9 mouse cellular contexts compared by ENCODE assay signal in the genomic region with DNA sequence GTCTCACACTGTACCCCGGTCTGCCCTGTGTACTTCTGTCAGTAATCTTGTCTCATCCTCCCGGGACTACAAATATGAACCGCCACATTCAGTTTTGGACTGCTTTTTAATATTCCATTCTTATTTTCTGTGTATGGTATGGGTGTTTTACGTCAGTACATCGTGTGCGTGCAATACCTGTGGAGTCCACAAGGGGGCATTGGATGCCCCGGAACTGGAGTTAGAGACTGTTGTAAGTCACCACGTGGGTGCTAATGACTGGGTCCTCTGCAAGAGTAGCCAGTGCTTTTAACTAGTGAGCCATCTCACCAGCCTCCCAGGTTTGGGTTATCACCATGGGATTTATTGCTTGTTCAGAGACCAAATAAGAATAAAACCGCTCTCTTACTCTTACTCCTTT. TPM values are rescaled to one million over a fixed set of nuclear protein-coding genes. Genes with fewer than 3 reads are reported as not detected.
A peak's percentile ranks its signal among the peaks of the same experiment; 100 is the strongest.
DNase-seq lines count a peak whose midpoint lies in the region; ATAC-seq lines count a peak whose summit lies in the region.
"Had no signal": no experiment of that assay in that cellular context is flagged by ENCODE, and none has a peak within 500 bp of the region (broad histone marks: within the 10 kb centered on the region; RNA-seq: fewer than 3 reads in every experiment).

No protein-coding gene starts in this region.

- peaks cover 34% of the 10 kb centered on the region for H3K4me1 ChIP-seq in forebrain, embryonic 10.5 days
- peaks cover 10% of the 10 kb centered on the region for H3K4me1 ChIP-seq in forebrain, embryonic 15.5 days

- peaks cover 43% of the 10 kb centered on the region for H3K27me3 ChIP-seq in forebrain, embryonic 10.5 days (ENCODE audit: poor library complexity, severe bottlenecking)
- H3K27me3 ChIP-seq in forebrain, embryonic 15.5 days: peaks cover 16% of the 10 kb centered on the region; the same call in 1 of the 2 replicates

- H3K9ac ChIP-seq in forebrain, embryonic 15.5 days (replicated peaks): no peak overlapping the region
- H3K9ac ChIP-seq: hindbrain, embryonic 15.5 days had no signal

- no peak overlapping the region for H3K27ac ChIP-seq in forebrain, embryonic 10.5 days
- no peak overlapping the region for H3K27ac ChIP-seq in forebrain, embryonic 15.5 days (replicated peaks)
- H3K27ac ChIP-seq: hindbrain, embryonic 15.5 days had no signal

- H3K36me3 ChIP-seq in forebrain, embryonic 10.5 days (replicated peaks): no peaks in the 10 kb centered on the region
- H3K36me3 ChIP-seq in forebrain, embryonic 15.5 days: no peaks in the 10 kb centered on the region
- H3K36me3 ChIP-seq: hindbrain, embryonic 15.5 days had no signal

- DNase-seq in forebrain, embryonic 10.5 days (ENCODE audit: extremely low spot score, low spot score): peak; percentile 55
- peak; percentile 47 for DNase-seq in right cerebral cortex, postnatal 4 days
- DNase-seq in right cerebral cortex, postnatal 10 days (ENCODE audit: low spot score in 2 of 2): no peak
- DNase-seq in gastrocnemius, adult 8-10 months (ENCODE audit: low spot score in 2 of 2): no peak
- no peak for DNase-seq in cerebellum, adult 9-10 months

- 33% methylated on average over 9 of the region's 9 CpGs for WGBS in forebrain, embryonic 10.5 days
- WGBS in forebrain, embryonic 15.5 days: 45% methylated on average over 9 of the region's 9 CpGs

- no peak overlapping the region for H3K4me2 ChIP-seq in forebrain, embryonic 15.5 days (replicated peaks)
- H3K4me2 ChIP-seq: hindbrain, embryonic 15.5 days had no signal

- H3K9me3 ChIP-seq in forebrain, embryonic 10.5 days: no peaks in the 10 kb centered on the region
- no peaks in the 10 kb centered on the region for H3K9me3 ChIP-seq in forebrain, embryonic 15.5 days
- H3K9me3 ChIP-seq: hindbrain, embryonic 15.5 days had no signal

- no peak for ATAC-seq in forebrain, embryonic 15.5 days (replicated peaks)
- peak; percentile 50 for ATAC-seq in granulocyte monocyte progenitor cell, adult 5-6 weeks (replicated peaks; ENCODE audit: poor library complexity, severe bottlenecking)
- peak; percentile 64 for ATAC-seq in monocyte, adult 5-6 weeks (replicated peaks; ENCODE audit: insufficient number of reproducible peaks, low FRiP score, low TSS enrichment, poor library complexity, severe bottlenecking)

- no peak overlapping the region for H3K4me3 ChIP-seq in forebrain, embryonic 10.5 days
- no peak overlapping the region for H3K4me3 ChIP-seq in forebrain, embryonic 15.5 days
- H3K4me3 ChIP-seq: hindbrain, embryonic 15.5 days had no signal

RNA-seq across cellular contexts. Expression of gene Rem2, which starts 6.6 kb away (rescaled TPM):
- polyA plus RNA-seq in forebrain, embryonic 10.5 days (2016; fragmentation: Nextera tagmentation; extraction: Ambion mirVana): 12.5 TPM in 2 replicates
- 22.9 and 23.8 TPM in 2 replicates for polyA plus RNA-seq in forebrain, embryonic 15.5 days (2015; fragmentation: Nextera tagmentation; extraction: Ambion mirVana)
- not detected in 2 replicates for total RNA-seq in granulocyte monocyte progenitor cell, adult 5-6 weeks (2014; fragmentation: Nextera tagmentation)
- total RNA-seq in granulocyte monocyte progenitor cell, adult 5-6 weeks (2017): not detected in 2 replicates
- total RNA-seq in monocyte, adult 5-6 weeks (2017): 0.68 TPM in 1 of 3 replicates, not detected in the others
- total RNA-seq in gastrocnemius, adult 8-10 months (2022): not detected

RNA-seq across cellular contexts. Expression of gene Lrp10, which starts 18.6 kb away (rescaled TPM):
- 23.8 and 24.4 TPM in 2 replicates for polyA plus RNA-seq in forebrain, embryonic 10.5 days (2016; fragmentation: Nextera tagmentation; extraction: Ambion mirVana)
- polyA plus RNA-seq in forebrain, embryonic 15.5 days (2015; fragmentation: Nextera tagmentation; extraction: Ambion mirVana): 32.5 and 33.9 TPM in 2 replicates
- total RNA-seq in granulocyte monocyte progenitor cell, adult 5-6 weeks (2014; fragmentation: Nextera tagmentation): 37.3 and 41.5 TPM in 2 replicates
- total RNA-seq in granulocyte monocyte progenitor cell, adult 5-6 weeks (2017): 20.0 and 23.7 TPM in 2 replicates
- 49.1 to 94.7 TPM (median 53.7 TPM) in 3 replicates for total RNA-seq in monocyte, adult 5-6 weeks (2017)
- total RNA-seq in gastrocnemius, adult 8-10 months (2022): 10 to 100 TPM; 23.5 to 34.0 (median 29.5) TPM

RNA-seq across cellular contexts. Expression of gene Prmt5, which starts 34.8 kb away (rescaled TPM):
- 162 and 164 TPM in 2 replicates for polyA plus RNA-seq in forebrain, embryonic 10.5 days (2016; fragmentation: Nextera tagmentation; extraction: Ambion mirVana)
- 101 and 102 TPM in 2 replicates for polyA plus RNA-seq in forebrain, embryonic 15.5 days (2015; fragmentation: Nextera tagmentation; extraction: Ambion mirVana)
- total RNA-seq in granulocyte monocyte progenitor cell, adult 5-6 weeks (2014; fragmentation: Nextera tagmentation): 69.5 and 89.4 TPM in 2 replicates
- total RNA-seq in granulocyte monocyte progenitor cell, adult 5-6 weeks (2017): 57.4 and 68.2 TPM in 2 replicates
- total RNA-seq in monocyte, adult 5-6 weeks (2017): 16.6 to 25.4 TPM (median 16.8 TPM) in 3 replicates
- 10 to 100 TPM; 31.0 to 35.9 (median 32.5) TPM for total RNA-seq in gastrocnemius, adult 8-10 months (2022)

RNA-seq across cellular contexts. Expression of gene Mmp14, which starts 51.1 kb away (rescaled TPM):
- 52.4 and 54.6 TPM in 2 replicates for polyA plus RNA-seq in forebrain, embryonic 10.5 days (2016; fragmentation: Nextera tagmentation; extraction: Ambion mirVana)
- polyA plus RNA-seq in forebrain, embryonic 15.5 days (2015; fragmentation: Nextera tagmentation; extraction: Ambion mirVana): 60.3 and 61.7 TPM in 2 replicates
- total RNA-seq in granulocyte monocyte progenitor cell, adult 5-6 weeks (2014; fragmentation: Nextera tagmentation): not detected in 2 replicates
- not detected in 2 replicates for total RNA-seq in granulocyte monocyte progenitor cell, adult 5-6 weeks (2017)
- 0.78 to 0.96 TPM in 2 of 3 replicates, not detected in the other for total RNA-seq in monocyte, adult 5-6 weeks (2017)
- 1 to 10 TPM; 2.8 to 6.3 (median 3.7) TPM for total RNA-seq in gastrocnemius, adult 8-10 months (2022)

RNA-seq across cellular contexts. Expression of gene Mrpl52, which starts 55.8 kb away (rescaled TPM):
- polyA plus RNA-seq in forebrain, embryonic 10.5 days (2016; fragmentation: Nextera tagmentation; extraction: Ambion mirVana): 200 and 201 TPM in 2 replicates
- 269 and 282 TPM in 2 replicates for polyA plus RNA-seq in forebrain, embryonic 15.5 days (2015; fragmentation: Nextera tagmentation; extraction: Ambion mirVana)
- 63.7 and 100 TPM in 2 replicates for total RNA-seq in granulocyte monocyte progenitor cell, adult 5-6 weeks (2014; fragmentation: Nextera tagmentation)
- 34.0 and 40.1 TPM in 2 replicates for total RNA-seq in granulocyte monocyte progenitor cell, adult 5-6 weeks (2017)
- 49.3 to 72.4 TPM (median 52.8 TPM) in 3 replicates for total RNA-seq in monocyte, adult 5-6 weeks (2017)
- 100 to 1,000 TPM; 104 to 126 (median 117) TPM for total RNA-seq in gastrocnemius, adult 8-10 months (2022)

Comparison
In these comparisons a context has a peak if more than half of its experiments do, and no peak if none do; other contexts are left out.
1. DNase-seq: peak in forebrain, embryonic 10.5 days (single experiment) and right cerebral cortex, postnatal 4 days (single experiment); none in right cerebral cortex, postnatal 10 days (0 of 2), gastrocnemius, adult 8-10 months (0 of 2) and cerebellum, adult 9-10 months (single experiment).